Mouse (Mus musculus) MEL (cell line): Measurements from ENCODE around the gene Dgkz. TPM values are rescaled to one million over a fixed set of nuclear protein-coding genes. Genes with fewer than 3 reads are reported as not detected.

Source experiments
- DNase-seq: peaks from one replicate; pipeline ENCODE4 v3.0.0; 2011; ENCODE audit warnings: low read depth, low spot score
- H3K27ac ChIP-seq: 2 replicates; pipeline ENCODE4 v1.5.1; 2012; ENCODE audit warnings: low read depth, mild to moderate bottlenecking, control low read depth, low read length, moderate library complexity; ENCODE audit not compliant: control insufficient read depth
- H3K27me3 ChIP-seq, 2 experiments: fragments of 150-350 bp in 1 of 2; sonication (generic) in 1 of 2; 2 replicates each; pipeline ENCODE4 v1.6.1; 2012; ENCODE audit warnings: low read length in 2 of 2, mild to moderate bottlenecking in 2 of 2, improper control_type of control experiment in 1 of 2, moderate library complexity in 1 of 2; ENCODE audit not compliant: insufficient read depth in 2 of 2, control insufficient read depth in 1 of 2
- H3K36me3 ChIP-seq, 2 experiments: 2 replicates each; pipeline ENCODE4 v1.6.1; 2012 to 2014; ENCODE audit warnings: low read length in 2 of 2, improper control_type of control experiment in 1 of 2, inconsistent platforms in 1 of 2, mild to moderate bottlenecking in 1 of 2; ENCODE audit not compliant: insufficient read depth in 2 of 2, control insufficient read depth in 1 of 2
- H3K4me1 ChIP-seq, 2 experiments: fragments of 150-350 bp in 1 of 2; sonication (generic) in 1 of 2; 2 replicates each; pipeline ENCODE4 v1.6.1; 2012; ENCODE audit warnings: low read length in 2 of 2, improper control_type of control experiment in 1 of 2, mild to moderate bottlenecking in 1 of 2; ENCODE audit not compliant: insufficient read depth in 2 of 2, control insufficient read depth in 1 of 2
- H3K4me3 ChIP-seq, 2 experiments: fragments of 150-350 bp in 1 of 2; sonication (generic) in 1 of 2; 2 replicates each; pipeline ENCODE4 v1.5.1; 2012; ENCODE audit warnings: low read depth in 2 of 2, low read length in 2 of 2, mild to moderate bottlenecking in 2 of 2, moderate library complexity in 2 of 2, control low read depth in 1 of 2, improper control_type of control experiment in 1 of 2; ENCODE audit not compliant: control insufficient read depth in 1 of 2, insufficient read depth in 1 of 2
- H3K79me2 ChIP-seq: 2 replicates; pipeline ENCODE4 v1.6.1; 2012; ENCODE audit warnings: mild to moderate bottlenecking, low read length, moderate library complexity; ENCODE audit not compliant: control insufficient read depth, poor library complexity, insufficient read depth
- H3K9ac ChIP-seq: 2 replicates; pipeline ENCODE4 v1.6.1; 2012; ENCODE audit warnings: low read depth, mild to moderate bottlenecking, control low read depth, low read length, moderate library complexity; ENCODE audit not compliant: control insufficient read depth, poor library complexity, severe bottlenecking
- H3K9me3 ChIP-seq: fragments of 150-350 bp; sonication (generic); replicated peaks from 2 replicates; pipeline ENCODE4 v1.6.1; 2012; ENCODE audit warnings: mild to moderate bottlenecking, low read length, improper control_type of control experiment, moderate library complexity; ENCODE audit not compliant: insufficient read depth
- BHLHE40 ChIP-seq: IDR thresholded peaks from 2 replicates; pipeline ENCODE4 v1.6.1; 2012; ENCODE audit warnings: low read depth, mild to moderate bottlenecking, inconsistent platforms, low read length, improper control_type of control experiment, borderline replicate concordance
- CHD2 ChIP-seq: IDR thresholded peaks from 2 replicates; pipeline ENCODE4 v1.6.1; 2011; ENCODE audit warnings: low read length, improper control_type of control experiment
- CTCF ChIP-seq, 3 experiments: IDR thresholded peaks in 2 of 3; conservative IDR thresholded peaks in 1 of 3; 2 replicates each; pipeline ENCODE4 v1.5.1; 2011 to 2012; ENCODE audit warnings: low read length in 3 of 3, low read depth in 2 of 3, mild to moderate bottlenecking in 2 of 3, improper control_type of control experiment in 1 of 3, inconsistent platforms in 1 of 3, mixed read lengths in 1 of 3, moderate library complexity in 1 of 3; ENCODE audit not compliant: control insufficient read depth in 1 of 3, insufficient read depth in 1 of 3, poor library complexity in 1 of 3, severe bottlenecking in 1 of 3
- E2F4 ChIP-seq: IDR thresholded peaks from 2 replicates; pipeline ENCODE4 v1.6.1; 2011; ENCODE audit warnings: low read depth, low read length, improper control_type of control experiment, borderline replicate concordance
- ELF1 ChIP-seq: IDR thresholded peaks from 2 replicates; pipeline ENCODE4 v1.6.1; 2014; ENCODE audit warnings: low read depth, mild to moderate bottlenecking, inconsistent platforms, low read length, improper control_type of control experiment, moderate library complexity
- EP300 ChIP-seq, 2 experiments: IDR thresholded peaks; 2 replicates each; pipeline ENCODE4 v1.6.1; 2011; ENCODE audit warnings: improper control_type of control experiment in 2 of 2, low read length in 2 of 2, low read depth in 1 of 2, mild to moderate bottlenecking in 1 of 2
- GABPA ChIP-seq: IDR thresholded peaks from 2 replicates; pipeline ENCODE4 v1.6.1; 2012; ENCODE audit warnings: low read depth, mild to moderate bottlenecking, inconsistent platforms, low read length, improper control_type of control experiment, moderate library complexity
- GATA1 ChIP-seq: IDR thresholded peaks from 2 replicates; pipeline ENCODE4 v1.6.1; 2011; ENCODE audit warnings: low read depth, low read length, improper control_type of control experiment
- HCFC1 ChIP-seq: IDR thresholded peaks from 2 replicates; pipeline ENCODE4 v1.6.1; 2012; ENCODE audit warnings: low read depth, mild to moderate bottlenecking, inconsistent platforms, low read length, improper control_type of control experiment, moderate library complexity
- MAZ ChIP-seq: IDR thresholded peaks from 2 replicates; pipeline ENCODE4 v1.6.1; 2012; ENCODE audit warnings: low read depth, mild to moderate bottlenecking, inconsistent platforms, low read length, improper control_type of control experiment
- MEF2A ChIP-seq: IDR thresholded peaks from 2 replicates; pipeline ENCODE4 v1.6.1; 2014; ENCODE audit warnings: low read depth, mild to moderate bottlenecking, inconsistent platforms, low read length, improper control_type of control experiment; ENCODE audit not compliant: poor library complexity, insufficient replicate concordance, severe bottlenecking; ENCODE audit errors: extremely low read depth
- MYB ChIP-seq: IDR thresholded peaks from 2 replicates; pipeline ENCODE4 v1.6.1; 2011; ENCODE audit warnings: mild to moderate bottlenecking, low read depth, low read length, improper control_type of control experiment
- MYC ChIP-seq: IDR thresholded peaks from 2 replicates; pipeline ENCODE4 v1.6.1; 2011; ENCODE audit warnings: low read depth, mild to moderate bottlenecking, low read length, improper control_type of control experiment, moderate library complexity
- POLR2A ChIP-seq, 2 experiments: IDR thresholded peaks; 2 replicates each; pipeline ENCODE4 v1.6.1; 2011 to 2012; ENCODE audit warnings: low read length in 2 of 2, mild to moderate bottlenecking in 2 of 2, control low read depth in 1 of 2, improper control_type of control experiment in 1 of 2, low read depth in 1 of 2, moderate library complexity in 1 of 2; ENCODE audit not compliant: control insufficient read depth in 1 of 2, insufficient read depth in 1 of 2, poor library complexity in 1 of 2
- POLR2AphosphoS2 ChIP-seq: IDR thresholded peaks from 2 replicates; pipeline ENCODE4 v1.6.1; 2011; ENCODE audit warnings: low read length, improper control_type of control experiment
- POLR2AphosphoS5 ChIP-seq: IDR thresholded peaks from 2 replicates; pipeline ENCODE4 v1.6.1; 2012; ENCODE audit warnings: low read depth, borderline replicate concordance, mild to moderate bottlenecking, inconsistent platforms, low read length, moderate library complexity, mixed read lengths
- RAD21 ChIP-seq: IDR thresholded peaks from 2 replicates; pipeline ENCODE4 v1.6.1; 2011; ENCODE audit warnings: mild to moderate bottlenecking, low read depth, low read length, improper control_type of control experiment
- SIN3A ChIP-seq: IDR thresholded peaks from 2 replicates; pipeline ENCODE4 v1.6.1; 2012; ENCODE audit warnings: low read length, improper control_type of control experiment, inconsistent platforms
- SMC3 ChIP-seq: IDR thresholded peaks from 2 replicates; pipeline ENCODE4 v1.6.1; 2011; ENCODE audit warnings: low read depth, low read length, improper control_type of control experiment
- TAL1 ChIP-seq: IDR thresholded peaks from 2 replicates; pipeline ENCODE4 v1.6.1; 2012; ENCODE audit warnings: mild to moderate bottlenecking, inconsistent platforms, low read length, moderate library complexity, mixed read lengths
- ZC3H11A ChIP-seq: IDR thresholded peaks from 2 replicates; pipeline ENCODE4 v1.6.1; 2012; ENCODE audit warnings: low read depth, mild to moderate bottlenecking, inconsistent platforms, low read length, improper control_type of control experiment
- ZKSCAN1 ChIP-seq: IDR thresholded peaks from 2 replicates; pipeline ENCODE4 v1.6.1; 2012; ENCODE audit warnings: low read depth, mild to moderate bottlenecking, inconsistent platforms, low read length, improper control_type of control experiment, moderate library complexity
- ZNF384 ChIP-seq: IDR thresholded peaks from 2 replicates; pipeline ENCODE4 v1.6.1; 2012; ENCODE audit warnings: low read depth, mild to moderate bottlenecking, inconsistent platforms, low read length, improper control_type of control experiment
- polyA plus RNA-seq, 2 experiments: library from polyadenylated mRNA; stranded (reverse) in 1 of 2; unstranded in 1 of 2; fragments of >175 nt in 1 of 2; fragments of >200 nt in 1 of 2; gene quantifications; 2 replicates each; pipeline versions ENCODE4 v1.2.1 to v1.2.4; 2012; ENCODE audit warnings: low replicate concordance in 2 of 2, low read depth in 1 of 2; ENCODE audit not compliant: insufficient read length in 2 of 2, insufficient read depth in 1 of 2, missing spikeins in 1 of 2
- total RNA-seq: library from RNA; depleted of rRNA; stranded (reverse); fragments of 300-350 nt; gene quantifications from 2 replicates; pipeline ENCODE4 v1.2.3, GENCODE M21; 2012

Dgkz gene
- total and polyA plus RNA-seq, 3 experiments = 65.6 to 165 TPM; not detected in 1

DNA sequence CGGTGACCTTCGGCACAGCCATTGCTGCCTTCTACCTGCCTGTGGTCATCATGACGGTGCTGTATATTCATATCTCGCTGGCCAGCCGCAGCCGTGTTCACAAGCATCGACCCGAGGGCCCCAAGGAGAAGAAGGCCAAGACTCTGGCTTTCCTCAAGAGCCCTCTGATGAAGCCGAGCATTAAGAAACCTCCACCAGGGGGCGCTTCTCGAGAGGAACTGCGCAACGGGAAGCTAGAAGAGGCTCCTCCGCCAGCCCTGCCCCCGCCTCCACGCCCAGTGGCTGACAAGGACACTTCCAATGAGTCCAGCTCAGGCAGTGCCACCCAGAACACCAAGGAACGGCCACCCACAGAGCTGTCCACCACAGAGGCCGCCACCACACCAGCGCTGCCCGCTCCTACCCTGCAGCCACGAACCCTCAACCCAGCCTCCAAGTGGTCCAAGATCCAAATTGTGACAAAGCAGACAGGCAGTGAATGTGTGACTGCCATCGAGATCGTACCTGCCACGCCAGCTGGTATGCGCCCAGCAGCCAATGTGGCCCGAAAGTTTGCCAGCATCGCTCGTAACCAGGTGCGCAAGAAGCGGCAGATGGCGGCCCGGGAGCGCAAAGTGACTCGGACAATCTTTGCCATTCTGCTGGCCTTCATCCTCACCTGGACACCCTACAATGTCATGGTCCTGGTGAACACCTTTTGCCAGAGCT is 47.7 kb downstream of the Dgkz start:
- Histone ChIP-seq H3K9ac (no peak overlapping the region), H3K27me3 (no peaks in the 10 kb centered on the region), H3K4me1 (peaks cover 3 to 16% of the 10 kb centered on the region in 2 experiments), H3K9me3 (no peaks in the 10 kb centered on the region), H3K79me2 (peaks cover 28% of the 10 kb centered on the region), H3K4me3 (no peak overlapping the region), H3K27ac (no peak overlapping the region), H3K36me3 (peaks cover 0 to 5% of the 10 kb centered on the region in 2 experiments; a peak in 2 of 4 replicates)
- peak; percentile 81 for DNase-seq
- TF ChIP-seq RAD21 (peak; percentile 32), GATA1 (no peak), SIN3A (no peak), SMC3 (peak; percentile 62), MAZ (0 out of 2 replicates have a peak, but pooled peaks have one; percentile 19), ELF1 (no peak), CTCF (IDR thresholded peaks at IDR 0.05 in 2 of 3, conservative IDR thresholded peaks at IDR 0.05 in 1 of 3; ENCODE audit: control insufficient read depth in 1 of 3, insufficient read depth in 1 of 3, low read depth in 2 of 3, low read length in 3 of 3, poor library complexity in 1 of 3, severe bottlenecking in 1 of 3) (peak; percentile 59 to 90 (median 76))

- no peaks in the 10 kb centered on the region for H3K27me3 ChIP-seq
- TF ChIP-seq ZC3H11A (no peak), POLR2A (IDR thresholded peaks at IDR 0.05; ENCODE audit: control insufficient read depth in 1 of 2, insufficient read depth in 1 of 2, low read depth in 1 of 2, low read length in 2 of 2, poor library complexity in 1 of 2) (no peak), MEF2A (no peak), MAZ (no peak), E2F4 (no peak), POLR2AphosphoS5 (no peak), EP300 (IDR thresholded peaks at IDR 0.05; ENCODE audit: low read depth in 1 of 2, low read length in 2 of 2) (no peak), CHD2 (no peak)
- TF ChIP-seq, all 39 proteins: peak for 0
- DNase-seq = no peak
- Histone ChIP-seq H3K79me2 (peaks cover 34% of the 10 kb centered on the region), H3K9me3 (no peaks in the 10 kb centered on the region), H3K4me3 (no peak within 1 kb of the TSS), H3K27ac (no peak within 1 kb of the TSS), H3K4me1 (peaks cover 3 to 16% of the 10 kb centered on the region in 2 experiments), H3K9ac (no peak within 1 kb of the TSS), H3K36me3 (peaks cover 0 to 5% of the 10 kb centered on the region in 2 experiments; a peak in 2 of 4 replicates)
Measured at GRCm38 (mm10) chr2:91926949-91927348, 48.7 kb downstream of the Dgkz start, which contains the start of gene Chrm4. Gene Chrm4 (plus strand): TSS chr2:91927249.

- H3K9ac ChIP-seq = no peak overlapping the region
- H3K36me3 ChIP-seq = peaks cover 0 to 5% of the 10 kb centered on the region in 2 experiments; a peak in 2 of 4 replicates
- no peak overlapping the region for H3K4me3 ChIP-seq
- H3K27me3 ChIP-seq = no peaks in the 10 kb centered on the region
- H3K9me3 ChIP-seq = no peaks in the 10 kb centered on the region
- H3K79me2 ChIP-seq = peaks cover 34% of the 10 kb centered on the region
- peaks cover 3 to 21% of the 10 kb centered on the region in 2 experiments for H3K4me1 ChIP-seq
- DNase-seq = no peak
- H3K27ac ChIP-seq = no peak overlapping the region
- TF ChIP-seq HCFC1 (no peak), ZKSCAN1 (no peak), ZNF384 (no peak), POLR2AphosphoS5 (no peak), TAL1 (no peak), BHLHE40 (no peak), E2F4 (no peak), GABPA (no peak), MYB (no peak), CHD2 (no peak), MYC (no peak), POLR2AphosphoS2 (no peak)
- TF ChIP-seq, all 39 proteins: peak for 0
Measured at GRCm38 (mm10) chr2:91925442-91925841, 50.2 kb downstream of the Dgkz start.
